Mouse (Mus musculus) G1E (cell line): Measurements from ENCODE around the gene Nfam1.

Experiments used
- CTCF ChIP-seq: IDR thresholded peaks from 2 replicates; pipeline ENCODE4 v1.5.1; 2012; ENCODE audit warnings: low read depth, low read length, inconsistent platforms, mixed read lengths
- GATA1 ChIP-seq: IDR thresholded peaks from 2 replicates; pipeline ENCODE4 v1.6.1; 2012; ENCODE audit warnings: borderline replicate concordance, low read length, inconsistent platforms, mixed read lengths

DNA sequence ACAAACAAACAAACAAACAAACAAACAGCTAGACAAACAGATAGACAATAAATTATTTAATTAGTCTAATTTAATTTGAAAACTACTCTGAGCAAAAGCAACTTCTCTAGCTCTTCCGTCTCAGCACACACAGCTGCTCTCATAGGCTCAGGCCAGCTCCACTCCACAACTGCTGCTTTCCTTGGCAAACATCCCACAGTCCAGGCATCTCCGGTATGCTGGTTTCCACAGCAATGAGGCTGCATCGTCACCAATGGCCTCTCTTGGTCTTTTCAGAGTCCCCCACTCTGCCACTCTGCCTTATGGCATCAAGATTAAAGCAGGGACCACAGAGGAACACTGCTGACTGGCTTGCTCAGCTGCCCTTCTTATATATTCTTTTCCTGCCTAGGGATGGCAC is 37.8 kb upstream of the Nfam1 start:
- TF ChIP-seq CTCF (no peak), GATA1 (no peak)
